Mouse (Mus musculus) heart, adult 8-10 months (tissue): ENCODE results near the gene Aup1. TPM values are rescaled to one million over a fixed set of nuclear protein-coding genes. Genes with fewer than 3 reads are reported as not detected.
A peak's percentile ranks its signal among the peaks of the same experiment; 100 is the strongest.

Experiments used
- DNase-seq: peaks from one replicate; pipeline ENCODE4 v3.0.0; 2022; ENCODE audit warnings: low spot score
- total RNA-seq, 4 experiments: library from RNA; stranded (reverse); gene quantifications; 2 replicates each; pipeline ENCODE4 v1.2.4; 2022

Gene Aup1
- total RNA-seq, 4 experiments from 2014 or later: 63.1 to 78.6 (median 72.3) TPM

DNA sequence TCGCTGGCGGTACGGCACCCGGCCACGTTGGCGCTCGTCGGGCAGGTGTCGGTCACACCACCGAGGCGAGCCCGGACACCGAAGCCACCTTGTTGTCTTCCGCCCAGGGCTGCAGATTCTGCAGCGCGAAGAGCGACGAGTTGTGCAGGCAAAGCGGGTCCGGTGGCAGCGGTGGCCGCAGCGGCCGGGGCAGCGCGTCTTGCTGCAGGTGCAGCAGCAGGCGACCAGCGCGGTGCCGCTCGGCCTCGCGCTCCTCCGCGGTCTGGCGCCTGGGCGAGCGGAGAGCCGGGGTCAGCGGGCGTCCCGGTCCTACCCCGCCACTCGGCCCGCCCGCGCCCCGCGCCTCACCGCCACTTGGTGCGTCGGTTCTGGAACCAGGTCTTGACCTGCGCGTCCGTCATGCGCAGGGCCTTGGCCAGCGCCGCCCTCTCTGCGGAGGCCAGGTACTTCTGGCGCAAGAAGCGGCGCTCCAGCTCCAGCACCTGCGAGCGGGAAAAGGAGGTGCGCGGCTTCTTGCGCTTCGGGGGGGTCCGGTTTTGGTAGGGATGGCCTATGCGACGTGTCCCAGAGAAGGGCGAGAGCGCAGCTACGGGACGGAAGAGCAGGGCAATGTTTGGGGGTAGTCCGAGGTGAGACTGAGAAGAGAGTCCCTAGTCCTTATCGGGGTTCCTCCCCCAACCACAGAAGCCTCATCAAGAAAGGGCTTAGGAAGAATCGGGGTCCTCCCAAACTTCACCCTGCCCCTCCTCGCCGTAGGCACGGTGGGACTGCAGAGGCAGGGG is 14.6 kb downstream of the Aup1 start:
- DNase-seq: no peak

DNA sequence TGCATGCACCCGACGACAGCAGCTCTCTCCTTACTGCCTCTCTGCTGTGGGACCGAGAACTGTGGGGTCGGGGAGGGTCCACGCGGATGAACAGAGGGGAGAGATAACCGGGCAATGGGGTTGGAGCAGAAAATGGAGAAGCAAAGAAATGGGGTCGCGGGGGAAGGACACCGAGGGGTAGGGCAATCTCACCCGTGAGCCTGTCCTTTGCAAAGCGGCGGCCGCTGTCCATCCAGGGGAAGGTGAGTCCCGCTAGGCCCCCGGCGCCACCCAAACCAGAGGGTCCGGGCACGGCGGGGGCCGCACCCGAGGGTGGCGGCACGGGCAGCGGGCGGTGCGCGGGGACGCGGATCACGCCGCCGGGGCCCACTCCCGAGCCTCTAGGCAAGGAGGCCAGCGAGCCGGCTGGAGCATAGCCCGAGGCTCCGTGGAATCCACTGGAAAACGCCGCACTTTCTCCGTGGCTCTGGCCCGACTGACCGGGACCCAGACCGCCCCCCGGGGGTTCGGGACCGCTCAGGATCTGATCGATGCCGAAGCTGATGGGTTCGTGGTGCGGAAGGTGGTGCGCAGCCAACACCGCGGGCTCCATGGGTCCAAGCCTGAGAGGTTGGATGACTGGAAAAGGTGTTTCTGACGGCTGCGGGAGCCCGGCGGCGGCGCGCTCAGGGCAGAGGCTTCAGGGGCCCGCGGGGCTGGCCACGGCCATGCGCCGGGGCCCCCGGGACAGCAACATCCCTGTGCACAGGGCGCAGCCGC is 15.3 kb downstream of the Aup1 start:
- no peak for DNase-seq

DNA sequence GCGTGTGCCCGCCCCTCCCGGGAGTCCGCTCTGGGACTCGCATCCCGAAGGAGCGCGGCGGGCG is 15.8 kb downstream of the Aup1 start, which contains the start of gene Tlx2:
Gene Tlx2 (minus strand): TSS at position 47 of the 64 bp plus-strand sequence.
- no peak for DNase-seq

DNA sequence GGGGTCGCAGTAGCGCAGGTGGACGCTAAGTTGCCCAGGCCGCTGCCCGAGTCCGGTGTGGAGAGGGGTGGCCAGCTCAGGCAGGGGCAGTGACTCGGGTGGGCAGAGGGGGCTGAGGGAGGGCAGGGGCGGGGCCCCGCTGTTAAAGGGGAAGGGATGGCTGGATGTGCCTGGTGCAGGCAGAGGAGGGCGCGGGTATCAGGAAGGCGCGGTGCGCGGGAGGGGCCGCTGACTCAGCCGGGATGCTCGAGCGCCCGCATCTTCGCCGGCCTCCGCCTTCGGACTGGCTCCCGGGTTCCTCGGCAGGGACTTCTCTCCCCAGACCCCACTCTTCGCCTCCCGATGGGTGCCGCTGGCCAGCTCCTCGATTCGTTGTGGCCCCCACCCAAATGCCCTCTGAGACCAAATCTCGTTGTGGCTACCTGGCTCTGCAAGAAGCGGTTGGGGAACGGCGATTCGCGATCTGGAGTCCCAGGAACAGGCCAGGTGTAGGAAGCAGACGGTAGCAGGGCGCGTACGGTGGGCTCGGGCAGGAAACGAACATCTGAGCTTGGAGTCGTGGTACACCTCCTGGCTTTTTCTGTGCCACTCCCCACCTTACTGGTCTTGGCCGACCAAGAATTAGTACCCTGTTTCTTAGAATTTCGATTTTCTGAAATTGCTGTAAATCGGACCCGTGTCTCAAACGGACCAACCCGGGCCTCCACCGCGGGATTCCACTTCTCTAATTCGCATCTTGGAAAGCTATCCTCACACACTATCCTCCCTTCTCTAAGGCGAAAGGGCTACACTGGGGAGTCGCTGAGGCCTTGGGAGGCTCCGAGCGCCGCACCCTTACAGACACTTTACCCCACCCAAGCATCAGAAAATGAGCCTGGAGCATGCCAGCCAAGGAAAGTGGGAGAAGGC is 16.2 kb downstream of the Aup1 start:
- peak; percentile 19 for DNase-seq

DNA sequence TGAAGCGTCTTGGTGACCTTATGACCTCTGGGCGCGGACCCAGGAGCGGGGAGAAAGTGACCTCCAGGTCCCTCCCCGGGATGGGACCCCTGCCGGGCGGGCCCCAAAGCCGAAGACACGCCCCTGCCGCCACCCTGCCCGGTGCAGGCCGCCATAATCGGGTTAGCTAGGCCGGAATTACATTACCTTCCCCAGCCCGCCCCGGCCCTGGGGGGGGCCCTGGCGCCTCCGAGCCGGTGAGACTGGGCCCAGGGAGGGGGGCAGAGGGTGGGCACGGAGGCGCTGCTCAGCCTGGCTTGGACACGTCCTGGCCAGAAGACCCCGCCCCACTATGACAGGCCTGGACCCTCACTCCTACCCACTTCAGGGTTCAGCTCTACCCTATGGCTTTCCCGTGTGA is 16.9 kb downstream of the Aup1 start:
- DNase-seq: no peak

DNA sequence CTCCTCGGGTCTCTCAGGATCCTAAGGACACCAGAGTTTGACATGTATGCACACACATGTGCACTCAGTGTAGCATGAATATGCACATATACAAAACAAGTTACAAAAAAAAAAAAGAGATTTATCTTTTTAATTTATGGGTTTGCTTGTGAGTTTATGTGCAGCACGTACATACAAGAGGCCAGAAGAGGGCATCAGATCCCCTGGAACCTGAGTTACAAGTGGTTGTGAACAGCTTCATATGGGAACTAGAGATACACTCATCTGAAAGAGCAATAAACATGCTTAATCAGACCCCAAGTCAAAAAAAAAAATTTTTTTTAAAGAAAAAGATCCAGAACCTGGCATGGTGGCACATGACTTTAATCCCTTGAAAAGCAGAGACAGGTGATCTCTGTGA is 20.7 kb downstream of the Aup1 start:
- DNase-seq: no peak

DNA sequence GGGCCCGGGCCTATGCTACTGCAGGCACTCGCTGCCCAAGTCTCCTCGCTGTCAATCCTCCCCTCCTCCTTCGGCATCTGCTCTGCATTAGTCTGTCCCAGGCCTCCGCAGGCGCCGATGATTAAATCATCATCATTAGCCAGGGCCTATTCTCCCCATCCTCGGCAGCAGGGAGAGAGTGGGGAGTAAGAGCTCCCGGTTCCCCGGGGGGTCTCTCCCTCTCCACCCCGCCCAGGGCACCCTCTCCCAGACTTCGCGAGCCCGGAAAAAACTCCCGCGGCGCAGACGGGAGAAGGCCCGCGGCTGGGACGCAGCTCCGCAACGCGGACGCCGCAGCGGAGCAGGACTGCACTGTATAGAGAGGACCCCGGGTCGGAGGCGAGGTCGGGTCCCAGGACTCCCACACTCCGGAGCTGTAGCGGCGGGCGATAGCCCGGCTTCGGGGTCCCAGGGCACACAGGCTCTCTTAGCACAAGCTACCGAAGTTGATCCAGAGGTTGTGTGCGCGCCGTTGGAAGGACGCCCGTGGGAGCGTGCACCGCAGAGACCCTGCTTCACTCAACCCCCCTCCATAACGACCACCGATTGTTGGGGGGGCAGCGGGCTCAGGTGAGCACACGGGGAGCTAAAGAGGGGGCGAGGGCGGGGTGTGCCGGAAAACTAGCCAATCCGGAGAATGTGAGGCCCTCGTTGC is 23.5 kb downstream of the Aup1 start, which contains the start of gene Pcgf1:
Gene Pcgf1 (plus strand): TSS at position 240 of the 694 bp plus-strand sequence.
- DNase-seq: peak; percentile 23

DNA sequence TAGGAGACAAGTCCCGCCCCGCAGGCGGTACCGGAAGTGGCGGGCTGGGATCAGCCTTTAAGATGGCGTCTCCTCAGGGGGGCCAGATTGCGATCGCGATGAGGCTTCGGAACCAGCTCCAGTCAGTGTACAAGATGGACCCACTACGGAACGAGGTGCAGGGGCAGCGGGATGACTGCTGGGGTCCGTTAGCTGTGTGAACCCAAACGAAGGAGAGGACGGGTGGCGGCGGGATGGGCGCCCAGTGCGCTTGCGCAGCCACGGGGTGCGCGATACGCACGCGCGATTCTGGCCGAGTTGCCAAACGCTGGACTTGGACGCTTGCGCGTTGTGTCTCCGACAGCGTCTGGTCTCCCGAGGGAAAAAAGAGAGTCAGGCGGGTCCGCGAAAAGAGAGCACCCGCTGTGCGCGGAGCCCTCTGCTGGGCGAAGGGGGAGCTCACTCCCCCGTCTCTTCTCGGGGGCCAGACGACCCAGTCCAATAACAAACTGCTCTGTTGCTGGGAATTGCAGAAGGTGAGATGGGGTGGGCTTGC is 24.1 kb downstream of the Aup1 start:
- peak; percentile 99 for DNase-seq

DNA sequence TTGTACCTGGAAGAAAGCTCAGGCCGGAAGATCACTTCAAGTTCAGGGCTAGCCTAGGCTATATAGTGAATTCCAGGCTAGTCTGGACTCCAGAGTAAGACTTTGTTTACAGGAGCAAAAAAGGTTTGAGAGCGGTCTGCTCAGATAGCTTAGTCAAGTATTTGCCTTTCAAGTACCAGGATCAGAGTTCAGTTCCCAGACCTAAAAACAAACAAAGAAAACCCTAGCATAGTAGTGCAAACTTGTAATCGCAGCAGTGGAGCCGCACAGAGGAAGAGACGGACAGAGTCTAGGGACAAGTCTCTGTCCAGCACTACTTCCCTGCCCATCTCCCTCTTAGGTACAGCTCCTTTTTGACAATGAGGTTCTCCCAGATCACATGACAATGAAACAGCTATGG is 25.9 kb downstream of the Aup1 start:
- DNase-seq: no peak

DNA sequence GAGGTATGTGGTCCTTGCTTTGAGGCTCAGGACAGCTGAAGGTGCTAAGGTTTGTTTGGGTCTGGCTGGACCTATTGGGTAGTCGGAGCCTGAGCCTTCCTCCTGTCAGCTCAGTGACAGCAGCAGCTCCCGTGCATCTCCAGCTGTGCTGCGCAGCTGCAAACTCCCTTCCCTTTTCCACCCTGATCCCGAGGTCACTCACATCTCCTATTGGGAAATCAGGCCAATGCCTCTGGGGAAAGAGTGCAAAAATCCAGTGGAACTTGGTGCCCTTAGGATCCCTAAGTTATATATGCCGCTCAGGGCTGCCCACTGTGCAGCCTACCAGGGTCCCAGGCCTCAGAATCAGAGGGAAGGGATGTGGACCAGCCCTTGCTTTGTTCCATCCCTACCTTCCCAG is 29.2 kb downstream of the Aup1 start:
- DNase-seq: no peak

DNA sequence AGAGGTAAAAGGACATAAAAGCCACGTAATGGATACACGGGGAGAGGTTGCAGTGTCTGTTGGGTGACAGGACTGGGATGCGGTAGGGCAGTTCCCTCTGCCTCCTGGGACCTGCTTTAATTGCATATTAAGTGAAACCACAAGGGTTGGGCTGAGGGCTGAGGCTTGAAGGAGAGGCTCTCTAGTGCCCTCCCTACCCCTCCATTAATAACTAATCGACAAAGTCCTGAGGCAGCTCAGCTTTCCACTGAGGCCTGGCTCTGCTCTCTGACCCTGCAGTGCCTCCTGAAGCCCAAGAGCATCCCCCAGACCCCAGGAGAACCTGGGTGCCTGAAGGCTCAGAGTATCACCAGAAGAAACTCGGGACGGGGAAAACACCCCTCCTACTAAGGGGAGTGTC is 30.2 kb downstream of the Aup1 start:
- no peak for DNase-seq

DNA sequence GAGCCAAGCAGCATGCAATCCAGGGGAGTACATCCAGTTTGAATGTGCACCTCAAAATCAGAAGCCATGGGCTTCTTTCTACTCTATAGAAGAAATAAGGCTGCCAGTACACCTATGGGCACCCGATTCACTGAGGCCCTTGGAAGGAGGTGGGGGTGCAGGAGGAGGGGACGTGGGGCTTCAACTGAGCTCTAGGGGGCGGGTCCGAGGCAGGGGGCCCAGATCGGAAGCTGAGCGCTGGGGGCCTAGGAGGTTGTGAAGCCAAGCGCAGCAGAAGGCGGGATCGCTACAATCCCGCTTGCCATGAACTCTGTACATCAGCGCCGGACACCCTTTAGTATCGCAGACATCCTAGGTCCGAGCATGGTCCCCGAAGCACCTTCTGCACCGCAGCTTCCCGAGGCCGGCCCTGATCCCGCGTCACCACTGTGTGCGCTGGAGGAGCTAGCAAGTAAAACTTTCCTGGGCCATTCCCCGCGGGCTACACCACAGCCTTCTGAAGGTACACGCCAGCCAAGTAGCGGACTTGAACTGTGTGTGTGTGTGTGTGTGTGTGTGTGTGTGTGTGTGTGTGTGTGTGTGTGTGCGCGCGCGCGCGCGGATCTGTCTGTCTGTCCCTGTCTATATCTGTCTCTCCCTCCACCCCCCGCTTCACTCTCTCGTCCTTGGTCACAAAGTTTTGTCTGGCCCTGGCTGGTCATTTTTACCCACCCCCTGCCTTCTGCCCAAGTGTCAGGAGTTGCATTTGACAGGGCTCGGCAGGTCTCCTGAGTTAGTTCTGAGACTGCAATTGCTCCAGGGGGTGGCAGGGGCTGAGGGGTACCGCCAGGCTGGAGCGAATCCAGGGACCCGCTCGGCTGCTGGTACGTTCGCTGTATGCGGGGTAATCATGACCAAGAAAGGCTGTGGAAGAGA is 32.1 kb downstream of the Aup1 start, which contains the start of gene Lbx2:
Gene Lbx2 (plus strand): TSS at position 247 of the 915 bp plus-strand sequence.
- DNase-seq: no peak

DNA sequence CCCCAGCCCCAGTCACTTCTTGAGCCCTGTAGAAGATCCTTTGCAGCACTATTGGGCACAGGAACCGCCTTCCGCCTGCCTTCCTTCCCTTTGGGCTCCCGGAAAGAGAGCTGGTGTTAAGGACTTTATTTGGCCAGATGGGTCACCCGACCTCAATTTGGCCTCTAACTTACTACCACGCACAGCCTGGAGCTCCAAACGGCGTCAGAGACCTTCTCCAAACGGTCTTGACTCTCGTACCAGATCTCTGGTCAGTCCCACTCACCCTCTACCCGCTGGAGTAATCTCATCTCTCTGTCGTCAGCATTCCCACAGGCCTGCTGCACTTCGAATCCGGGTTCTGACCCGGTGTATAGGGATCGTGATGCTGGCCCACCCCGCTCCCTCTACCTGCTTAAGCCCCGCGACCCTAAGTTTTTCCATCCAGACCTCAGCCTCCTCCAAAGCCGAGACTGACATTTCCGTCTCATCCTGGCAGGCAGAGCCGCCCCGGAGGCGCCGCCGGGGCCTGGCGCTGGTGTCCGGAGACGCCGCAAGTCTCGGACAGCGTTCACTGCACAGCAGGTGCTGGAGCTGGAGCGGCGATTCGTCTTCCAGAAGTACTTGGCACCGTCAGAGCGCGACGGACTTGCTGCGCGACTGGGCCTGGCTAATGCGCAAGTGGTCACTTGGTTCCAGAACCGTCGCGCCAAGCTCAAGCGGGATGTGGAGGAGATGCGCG is 33.0 kb downstream of the Aup1 start:
- peak; percentile 41 for DNase-seq

DNA sequence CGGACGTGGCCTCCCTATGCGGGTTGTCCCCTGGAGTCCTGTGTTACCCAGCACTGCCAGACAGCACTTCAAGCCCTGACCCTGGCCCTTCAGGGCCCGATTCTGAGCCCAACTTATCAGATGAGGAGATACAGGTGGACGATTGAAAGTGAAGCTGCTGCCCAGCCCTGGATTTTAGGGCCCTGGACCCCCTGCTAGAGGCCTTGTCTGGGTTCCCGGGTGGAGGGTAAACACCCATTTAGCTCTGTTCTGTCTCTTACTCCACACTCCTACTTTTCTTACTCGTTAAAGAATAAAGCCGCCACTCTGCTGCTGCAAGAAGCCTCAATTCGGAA is 33.6 kb downstream of the Aup1 start:
- DNase-seq: no peak

DNA sequence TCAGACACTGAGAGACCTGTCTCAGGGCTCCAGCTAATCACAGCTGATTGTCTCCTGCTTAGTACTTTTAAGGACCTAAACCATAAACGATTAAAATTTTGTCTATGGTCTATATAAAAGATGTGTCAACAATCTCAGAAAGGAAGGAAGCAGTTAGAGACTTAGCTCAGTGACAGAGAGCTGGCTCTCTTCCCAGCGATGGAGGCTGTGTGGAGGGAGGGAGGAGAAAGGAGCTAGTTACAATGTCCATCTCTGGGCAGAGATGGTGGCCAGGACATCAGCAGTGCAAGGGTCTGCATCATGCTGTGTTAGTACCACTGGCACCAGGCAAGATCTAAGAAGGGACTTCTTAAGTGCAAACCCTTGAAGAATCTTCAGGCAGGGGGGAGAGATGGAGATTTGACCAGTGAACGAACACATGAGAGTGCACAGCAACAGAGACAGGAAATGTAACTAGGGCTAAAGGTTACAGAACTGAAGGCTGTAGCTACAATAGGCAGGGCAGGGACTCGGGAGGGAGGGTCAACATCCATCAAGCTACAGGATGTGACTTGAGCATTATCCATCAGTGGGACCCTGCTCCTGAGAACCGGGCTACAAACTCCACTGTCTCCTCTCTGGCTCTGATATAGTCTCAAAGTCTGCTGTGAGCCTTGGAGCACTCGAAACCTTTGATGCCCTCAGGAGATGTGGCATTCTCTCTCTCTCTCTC is 38.3 kb downstream of the Aup1 start:
- DNase-seq: no peak

DNA sequence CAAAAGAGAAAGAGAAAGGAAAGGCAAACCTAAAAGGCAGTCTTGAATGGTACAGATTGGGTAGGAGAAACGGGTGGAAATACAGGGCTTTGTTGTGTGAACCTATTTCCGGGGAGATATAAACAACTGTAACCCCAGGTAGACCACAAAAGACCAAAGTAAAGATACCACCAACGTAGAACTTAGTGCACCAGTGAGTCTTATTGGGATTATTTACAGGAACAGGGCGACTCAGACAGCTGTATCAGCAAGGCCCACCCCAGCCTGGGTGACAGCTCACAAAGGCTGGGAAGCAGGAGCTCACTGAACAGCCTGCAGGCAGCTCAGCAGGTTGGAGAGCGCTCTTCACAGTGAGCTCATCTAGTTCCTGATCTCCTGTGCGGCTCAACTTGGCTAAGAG is 41.6 kb downstream of the Aup1 start:
- DNase-seq: no peak

DNA sequence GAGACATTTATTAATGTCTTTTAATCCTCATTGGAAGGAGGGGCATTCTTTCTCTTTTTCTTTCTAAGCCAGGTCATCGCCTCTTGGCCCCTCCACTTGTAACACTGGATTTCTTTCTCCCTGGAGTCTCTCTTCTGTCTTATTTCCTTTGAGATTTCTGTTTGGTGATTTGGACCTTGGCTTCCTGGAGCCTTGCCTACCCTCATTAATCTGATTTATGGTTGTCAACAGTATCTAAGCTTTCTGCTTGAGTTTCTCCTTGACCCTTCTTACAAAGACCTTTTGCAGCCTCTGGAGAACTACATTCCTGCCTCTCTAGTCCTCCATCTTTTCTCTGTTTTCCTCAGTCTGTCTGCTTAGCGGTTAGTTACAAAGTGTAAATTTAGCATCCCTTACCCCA is 44.1 kb downstream of the Aup1 start:
- no peak for DNase-seq

DNA sequence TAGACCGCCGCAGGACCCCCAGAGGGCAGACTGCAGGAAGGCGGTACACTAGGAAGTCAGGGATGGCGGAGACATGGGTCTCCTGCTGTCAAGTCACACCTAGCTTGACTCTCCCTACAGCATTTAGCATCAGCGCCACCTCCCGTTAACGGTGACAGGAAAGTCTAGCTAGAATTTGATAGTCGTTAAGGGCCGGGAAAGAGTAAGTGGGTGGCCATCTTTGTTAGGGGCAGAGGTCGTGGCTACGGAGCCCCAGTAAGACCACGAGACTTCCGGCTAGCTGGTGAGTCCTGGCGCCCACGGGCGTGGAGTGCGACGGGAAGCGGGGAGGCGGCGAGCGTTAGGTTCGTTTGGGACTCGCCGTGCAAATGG is 47.0 kb downstream of the Aup1 start, which contains the start of the genes Ccdc142 and Gm42688:
Gene Ccdc142 (plus strand): TSS at position 286 of the 372 bp plus-strand sequence.
Gene Gm42688 (plus strand): TSS at position 302 of the 372 bp plus-strand sequence.
- DNase-seq: peak; percentile 92
